Mouse (Mus musculus): Measurements from ENCODE around the gene Fzd5. TPM values are rescaled to one million over a fixed set of nuclear protein-coding genes. Genes with fewer than 3 reads are reported as not detected.
A peak's percentile ranks its signal among the peaks of the same experiment; 100 is the strongest.

Gene Fzd5
- polyA plus RNA-seq, 1 experiment from 2014 or later: 1.8 TPM

- Histone ChIP-seq H3K9ac (ENCODE audit: low read length) (no peak overlapping the region), H3K4me1 (ENCODE audit: control insufficient read depth, insufficient read depth, low read length) (peaks cover 5% of the 10 kb centered on the region; the same call in 1 of the 2 replicates), H3K4me2 (ENCODE audit: low read depth, low read length) (peak overlapping the region; percentile 33), H3K36me3 (ENCODE audit: control insufficient read depth, insufficient read depth) (no peaks in the 10 kb centered on the region), H3K4me3 (ENCODE audit: low read length) (no peak overlapping the region), H3K27me3 (ENCODE audit: control insufficient read depth, insufficient read depth, low read length) (no peaks in the 10 kb centered on the region), H3K27ac (ENCODE audit: low read length) (no peak overlapping the region), H3K9me3 (replicated peaks; ENCODE audit: control insufficient read depth, low read length) (no peaks in the 10 kb centered on the region)
- ATAC-seq (replicated peaks; ENCODE audit: extremely low read depth, insufficient read depth, low FRiP score): no peak
- whole genome bisulfite sequencing: 47% methylated on average over 7 of the region's 7 CpGs
Measured at GRCm38 (mm10) chr1:64755971-64756639, 18.6 kb upstream of the Fzd5 start.

GRCm38 (mm10) chr1:64754658-64755057 lies 17.1 kb upstream of the Fzd5 start:
- H3K27ac ChIP-seq (ENCODE audit: low read length): no peak overlapping the region
- no peak overlapping the region for H3K4me3 ChIP-seq (ENCODE audit: low read length)
- no peak overlapping the region for H3K4me2 ChIP-seq (ENCODE audit: low read depth, low read length)
- H3K36me3 ChIP-seq (ENCODE audit: control insufficient read depth, insufficient read depth): no peaks in the 10 kb centered on the region
- peaks cover 5% of the 10 kb centered on the region; the same call in 1 of the 2 replicates for H3K4me1 ChIP-seq (ENCODE audit: control insufficient read depth, insufficient read depth, low read length)
- H3K9me3 ChIP-seq (replicated peaks; ENCODE audit: control insufficient read depth, low read length): no peaks in the 10 kb centered on the region
- H3K27me3 ChIP-seq (ENCODE audit: control insufficient read depth, insufficient read depth, low read length): no peaks in the 10 kb centered on the region
- WGBS: 85% methylated on average over 5 of the region's 5 CpGs
- no peak overlapping the region for H3K9ac ChIP-seq (ENCODE audit: low read length)
- ATAC-seq (replicated peaks; ENCODE audit: extremely low read depth, insufficient read depth, low FRiP score): no peak

GRCm38 (mm10) chr1:64753668-64754067 lies 16.1 kb upstream of the Fzd5 start:
- H3K9ac ChIP-seq (ENCODE audit: low read length): no peak overlapping the region
- no peaks in the 10 kb centered on the region for H3K27me3 ChIP-seq (ENCODE audit: control insufficient read depth, insufficient read depth, low read length)
- H3K27ac ChIP-seq (ENCODE audit: low read length): no peak overlapping the region
- WGBS: 75% methylated on average over 7 of the region's 7 CpGs
- H3K4me1 ChIP-seq (ENCODE audit: control insufficient read depth, insufficient read depth, low read length): peaks cover 5% of the 10 kb centered on the region; the same call in 1 of the 2 replicates
- ATAC-seq (replicated peaks; ENCODE audit: extremely low read depth, insufficient read depth, low FRiP score): no peak
- H3K4me2 ChIP-seq (ENCODE audit: low read depth, low read length): no peak overlapping the region
- H3K9me3 ChIP-seq (replicated peaks; ENCODE audit: control insufficient read depth, low read length): no peaks in the 10 kb centered on the region
- no peaks in the 10 kb centered on the region for H3K36me3 ChIP-seq (ENCODE audit: control insufficient read depth, insufficient read depth)
- H3K4me3 ChIP-seq (ENCODE audit: low read length): no peak overlapping the region

GRCm38 (mm10) chr1:64753109-64753508 lies 15.6 kb upstream of the Fzd5 start:
- Histone ChIP-seq H3K4me3 (ENCODE audit: low read length) (no peak overlapping the region), H3K9ac (ENCODE audit: low read length) (no peak overlapping the region), H3K36me3 (ENCODE audit: control insufficient read depth, insufficient read depth) (no peaks in the 10 kb centered on the region), H3K9me3 (replicated peaks; ENCODE audit: control insufficient read depth, low read length) (no peaks in the 10 kb centered on the region), H3K4me2 (ENCODE audit: low read depth, low read length) (no peak overlapping the region), H3K4me1 (ENCODE audit: control insufficient read depth, insufficient read depth, low read length) (peaks cover 5% of the 10 kb centered on the region; the same call in 1 of the 2 replicates), H3K27ac (ENCODE audit: low read length) (no peak overlapping the region), H3K27me3 (ENCODE audit: control insufficient read depth, insufficient read depth, low read length) (no peaks in the 10 kb centered on the region)
- 68% methylated on average over 8 of the region's 8 CpGs for WGBS
- ATAC-seq (replicated peaks; ENCODE audit: extremely low read depth, insufficient read depth, low FRiP score): 0 out of 2 replicates have a peak, but pooled peaks have one; percentile 32

- Histone ChIP-seq H3K27ac (ENCODE audit: low read length) (no peak overlapping the region), H3K9ac (ENCODE audit: low read length) (no peak overlapping the region), H3K4me2 (ENCODE audit: low read depth, low read length) (no peak overlapping the region), H3K4me3 (ENCODE audit: low read length) (no peak overlapping the region), H3K4me1 (ENCODE audit: control insufficient read depth, insufficient read depth, low read length) (no peaks in the 10 kb centered on the region), H3K36me3 (ENCODE audit: control insufficient read depth, insufficient read depth) (no peaks in the 10 kb centered on the region), H3K27me3 (ENCODE audit: control insufficient read depth, insufficient read depth, low read length) (no peaks in the 10 kb centered on the region), H3K9me3 (replicated peaks; ENCODE audit: control insufficient read depth, low read length) (no peaks in the 10 kb centered on the region)
- no peak for ATAC-seq (replicated peaks; ENCODE audit: extremely low read depth, insufficient read depth, low FRiP score)
Measured at GRCm38 (mm10) chr1:64744616-64745015, 7.1 kb upstream of the Fzd5 start.

GRCm38 (mm10) chr1:64742741-64743408 lies 5.3 kb upstream of the Fzd5 start:
- WGBS: 62% methylated on average over 18 of the region's 18 CpGs
- no peak overlapping the region for H3K9ac ChIP-seq (ENCODE audit: low read length)
- peaks cover 10% of the 10 kb centered on the region for H3K4me1 ChIP-seq (ENCODE audit: control insufficient read depth, insufficient read depth, low read length)
- H3K4me3 ChIP-seq (ENCODE audit: low read length): no peak overlapping the region
- no peak for ATAC-seq (replicated peaks; ENCODE audit: extremely low read depth, insufficient read depth, low FRiP score)
- H3K36me3 ChIP-seq (ENCODE audit: control insufficient read depth, insufficient read depth): no peaks in the 10 kb centered on the region
- H3K27ac ChIP-seq (ENCODE audit: low read length): no peak overlapping the region
- H3K27me3 ChIP-seq (ENCODE audit: control insufficient read depth, insufficient read depth, low read length): no peaks in the 10 kb centered on the region
- no peak overlapping the region for H3K4me2 ChIP-seq (ENCODE audit: low read depth, low read length)
- H3K9me3 ChIP-seq (replicated peaks; ENCODE audit: control insufficient read depth, low read length): no peaks in the 10 kb centered on the region

- peaks cover 6% of the 10 kb centered on the region for H3K27me3 ChIP-seq (ENCODE audit: control insufficient read depth, insufficient read depth, low read length)
- H3K27ac ChIP-seq (ENCODE audit: low read length): peak overlapping the region; percentile 88
- H3K36me3 ChIP-seq (ENCODE audit: control insufficient read depth, insufficient read depth): no peaks in the 10 kb centered on the region
- no peaks in the 10 kb centered on the region for H3K9me3 ChIP-seq (replicated peaks; ENCODE audit: control insufficient read depth, low read length)
- peaks cover 26% of the 10 kb centered on the region for H3K4me1 ChIP-seq (ENCODE audit: control insufficient read depth, insufficient read depth, low read length)
- WGBS: under 1% methylated on average over 14 of the region's 14 CpGs
- H3K4me3 ChIP-seq (ENCODE audit: low read length): peak overlapping the region; percentile 88
- peak overlapping the region; percentile 98 for H3K4me2 ChIP-seq (ENCODE audit: low read depth, low read length)
- peak overlapping the region; percentile 74 for H3K9ac ChIP-seq (ENCODE audit: low read length)
- no peak for ATAC-seq (replicated peaks; ENCODE audit: extremely low read depth, insufficient read depth, low FRiP score)
Measured at GRCm38 (mm10) chr1:64738661-64739082, 1.1 kb upstream of the Fzd5 start.

GRCm38 (mm10) chr1:64738180-64738555 lies 617 bp upstream of the Fzd5 start:
- Histone ChIP-seq H3K9me3 (replicated peaks; ENCODE audit: control insufficient read depth, low read length) (no peaks in the 10 kb centered on the region), H3K4me3 (ENCODE audit: low read length) (peak overlapping the region; percentile 88), H3K36me3 (ENCODE audit: control insufficient read depth, insufficient read depth) (no peaks in the 10 kb centered on the region), H3K4me2 (ENCODE audit: low read depth, low read length) (peak overlapping the region; percentile 98), H3K27me3 (ENCODE audit: control insufficient read depth, insufficient read depth, low read length) (peaks cover 6% of the 10 kb centered on the region), H3K9ac (ENCODE audit: low read length) (peak overlapping the region; percentile 74), H3K4me1 (ENCODE audit: control insufficient read depth, insufficient read depth, low read length) (peaks cover 28% of the 10 kb centered on the region), H3K27ac (ENCODE audit: low read length) (peak overlapping the region; percentile 88)
- under 1% methylated on average over 11 of the region's 11 CpGs for WGBS
- no peak for ATAC-seq (replicated peaks; ENCODE audit: extremely low read depth, insufficient read depth, low FRiP score)
